Mouse (Mus musculus) thymus, postnatal 14 days (tissue): ENCODE measurements at regions not wholly inside any gene's neighbourhood (a gene's known extent, or its start where the extent isn't known, plus 50 kb on each side); places are given as distances from the start of the nearest gene placed in this dataset.

ENCODE experiments used
- DNase-seq: peaks from one replicate; pipeline ENCODE4 v3.0.0; 2021

DNA sequence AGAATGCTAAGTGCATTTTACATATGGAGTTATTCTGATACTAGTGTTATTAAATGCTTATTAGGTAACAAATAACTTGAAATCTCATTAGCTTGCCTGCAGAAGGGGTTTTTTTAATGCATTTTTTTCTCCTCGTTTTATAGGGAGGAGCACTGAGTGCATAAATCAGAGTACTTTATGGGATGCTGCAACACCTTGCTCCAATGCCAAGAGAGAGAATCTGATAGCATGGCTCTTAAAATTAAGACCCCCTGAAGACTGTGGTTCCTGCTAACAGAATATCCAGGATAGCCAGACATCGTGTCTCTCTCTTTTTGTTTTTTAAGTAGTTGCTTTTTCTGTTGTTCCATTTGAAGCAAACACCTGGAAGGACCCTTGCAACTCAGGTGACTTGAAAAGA lies 100.8 kb upstream of the Rnaseh2b start:
- no peak for DNase-seq

DNA sequence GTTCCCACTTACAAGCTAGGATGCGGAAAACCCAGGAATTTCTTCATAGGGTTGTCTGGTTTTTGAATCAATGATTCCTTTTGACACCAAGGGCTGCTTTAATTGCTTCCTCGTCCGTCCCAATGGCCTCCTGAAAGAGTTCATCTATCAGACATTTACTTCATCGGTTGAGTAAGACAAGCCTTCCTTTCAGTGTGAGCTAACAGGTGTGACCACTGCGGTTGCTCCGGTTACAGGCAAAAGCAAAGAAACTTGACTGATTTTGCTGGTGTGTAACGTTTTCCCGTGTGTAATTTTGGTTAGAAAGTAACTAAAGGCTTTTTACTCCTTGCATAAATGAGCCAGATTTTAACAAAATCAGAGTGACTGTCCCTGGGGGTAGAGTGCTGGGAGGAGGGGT lies 99.6 kb upstream of the Rnaseh2b start:
- DNase-seq, result no peak

DNA sequence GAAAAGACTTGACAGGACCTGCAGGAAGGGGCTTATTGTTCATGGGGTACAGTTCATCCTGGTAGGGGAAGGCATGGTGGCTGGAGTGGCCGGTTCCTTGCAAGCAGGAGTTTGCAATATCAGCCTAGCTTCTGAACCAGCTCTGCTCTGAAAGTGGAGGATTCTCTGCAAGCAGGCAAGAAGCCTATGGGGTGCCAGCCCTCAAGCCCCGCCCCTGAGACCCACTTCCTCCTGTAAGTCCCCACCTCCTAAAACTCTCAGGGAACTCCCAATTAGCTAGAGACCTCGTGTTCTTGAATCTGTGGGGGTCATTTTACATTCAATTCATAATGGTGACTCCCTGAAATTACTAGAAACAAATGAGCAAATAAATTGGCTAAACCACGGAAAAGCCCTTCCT lies 99.0 kb upstream of the Rnaseh2b start:
- peak; percentile 67 for DNase-seq

DNA sequence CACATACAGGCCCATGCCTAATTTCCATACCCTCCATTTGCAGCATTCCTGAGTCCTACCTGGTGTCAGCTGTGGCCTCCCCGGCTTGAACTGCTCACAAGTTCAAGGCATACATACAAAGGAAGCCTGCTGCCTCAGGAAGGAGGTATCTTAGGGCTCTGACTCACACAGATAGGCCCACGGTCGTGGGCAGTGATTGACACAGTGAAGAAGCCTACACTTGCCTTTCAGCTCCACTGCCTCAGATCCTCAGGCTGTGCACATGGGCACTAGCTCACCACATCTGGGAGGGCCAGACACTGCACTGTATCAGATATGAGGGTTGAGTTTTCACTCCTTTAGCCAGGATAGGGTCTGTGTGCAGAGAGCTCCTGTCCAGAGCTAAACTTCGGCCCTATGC lies 95.6 kb upstream of the Rnaseh2b start:
- DNase-seq, result no peak

DNA sequence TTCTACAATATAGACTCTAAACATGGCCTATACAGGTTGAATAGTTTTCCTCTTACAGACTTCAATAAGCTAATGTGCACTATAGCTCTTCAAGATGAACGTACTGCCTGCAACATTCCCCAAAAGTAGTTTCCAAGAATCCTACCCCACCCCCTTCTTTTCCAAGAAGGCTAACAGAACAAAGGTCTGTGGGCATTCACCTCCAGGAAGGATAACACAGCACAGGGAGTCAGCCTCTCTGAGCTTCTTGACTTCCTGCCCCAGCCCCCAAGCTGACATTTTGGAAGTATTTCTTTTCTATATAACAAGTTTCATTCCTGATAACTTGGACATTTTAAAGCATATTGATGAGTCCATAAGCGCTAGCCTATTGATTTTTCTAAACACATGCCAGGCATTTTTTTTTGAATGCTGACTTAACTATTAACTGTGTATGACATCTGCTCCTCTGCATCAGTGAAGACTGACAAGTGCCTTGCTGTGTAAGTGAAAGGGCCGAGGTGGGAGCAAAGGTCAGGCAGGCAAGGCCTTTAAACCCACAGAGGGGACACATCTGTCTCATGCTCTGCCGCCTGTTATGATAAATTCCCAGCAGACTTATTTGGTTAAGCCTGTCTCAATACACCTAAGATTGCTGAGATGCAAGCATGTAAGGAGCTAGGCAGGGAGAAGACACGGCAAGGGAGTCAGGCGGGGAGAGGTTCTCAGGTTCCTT lies 93.8 kb upstream of the Rnaseh2b start:
- no peak for DNase-seq

DNA sequence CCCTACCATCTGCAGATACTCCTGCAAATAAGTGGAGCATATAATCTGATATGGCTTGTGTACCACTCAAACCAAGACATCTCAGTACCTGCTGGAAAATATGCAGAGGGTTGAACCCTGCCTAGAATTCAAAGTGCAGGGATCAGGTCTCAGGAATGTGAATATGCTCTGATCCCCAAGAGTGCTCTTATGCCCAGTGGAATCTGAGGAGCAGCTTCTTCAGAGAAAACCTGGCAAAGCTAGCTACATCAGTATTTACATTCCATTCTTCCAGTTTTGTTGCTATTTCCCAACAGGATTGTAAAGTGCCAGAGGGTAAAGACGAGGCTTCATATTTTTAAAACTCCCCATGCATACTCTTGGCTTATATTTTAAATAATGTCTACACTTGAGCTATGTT lies 77.3 kb upstream of the Rnaseh2b start:
- DNase-seq, result no peak

DNA sequence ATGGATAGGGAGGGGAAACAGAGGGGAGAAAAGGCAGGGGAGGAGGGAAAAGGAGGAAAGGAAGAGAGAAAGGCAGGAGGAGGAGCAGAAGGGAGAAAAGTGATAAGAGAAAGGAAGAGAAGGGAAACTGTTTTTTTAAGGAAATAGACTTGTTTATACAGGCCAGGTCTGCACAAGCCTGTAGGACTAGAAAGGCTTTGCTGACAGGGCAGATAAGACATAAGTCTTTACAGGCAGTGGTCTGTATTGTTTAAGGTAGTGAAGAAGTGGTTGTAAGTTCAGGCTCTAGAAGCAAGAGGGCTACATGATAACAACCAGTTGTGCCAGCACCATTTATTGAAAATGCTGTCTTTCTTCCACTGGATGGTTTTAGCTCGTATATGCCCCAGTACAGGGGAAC lies 75.4 kb upstream of the Rnaseh2b start:
- DNase-seq, result no peak

DNA sequence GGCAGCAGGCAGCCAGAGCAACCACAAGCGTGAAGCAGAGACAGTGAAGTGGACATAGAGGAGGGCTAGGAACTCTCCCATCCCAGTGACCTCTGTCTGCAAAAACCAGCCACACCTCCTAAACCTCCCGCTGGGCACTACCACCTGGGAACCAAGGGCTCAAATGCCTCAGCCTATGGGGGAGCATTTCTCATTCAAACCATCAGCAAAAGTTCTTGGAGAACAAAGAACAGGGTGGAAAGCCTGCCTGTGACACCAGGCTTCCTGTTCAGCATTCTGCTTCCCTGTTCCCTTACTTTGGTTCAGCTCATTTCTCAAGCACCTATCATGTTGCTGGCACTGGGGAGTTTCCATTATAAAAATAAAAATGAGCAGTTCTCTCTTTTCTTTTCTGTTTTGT lies 74.4 kb upstream of the Rnaseh2b start:
- DNase-seq, result no peak

DNA sequence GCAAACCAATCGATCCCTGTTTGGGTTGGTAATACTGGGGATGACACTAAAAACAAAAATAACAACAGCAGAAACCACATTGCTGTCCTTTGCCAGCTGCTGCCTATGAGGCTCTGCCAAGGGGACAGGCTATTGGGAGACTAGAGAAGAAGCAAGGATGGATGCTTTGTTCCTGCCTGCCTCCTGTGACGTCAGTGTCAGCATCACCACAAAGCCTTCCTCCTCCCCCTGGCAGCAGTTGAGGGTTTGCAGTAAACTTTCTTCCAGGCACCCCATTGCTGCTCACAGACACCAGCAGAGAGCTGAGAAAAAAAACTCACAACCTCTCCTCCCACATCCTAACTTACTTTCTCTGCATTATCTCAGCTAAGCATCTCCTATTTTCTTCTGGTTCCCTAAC lies 73.7 kb upstream of the Rnaseh2b start:
- peak; percentile 66 for DNase-seq

DNA sequence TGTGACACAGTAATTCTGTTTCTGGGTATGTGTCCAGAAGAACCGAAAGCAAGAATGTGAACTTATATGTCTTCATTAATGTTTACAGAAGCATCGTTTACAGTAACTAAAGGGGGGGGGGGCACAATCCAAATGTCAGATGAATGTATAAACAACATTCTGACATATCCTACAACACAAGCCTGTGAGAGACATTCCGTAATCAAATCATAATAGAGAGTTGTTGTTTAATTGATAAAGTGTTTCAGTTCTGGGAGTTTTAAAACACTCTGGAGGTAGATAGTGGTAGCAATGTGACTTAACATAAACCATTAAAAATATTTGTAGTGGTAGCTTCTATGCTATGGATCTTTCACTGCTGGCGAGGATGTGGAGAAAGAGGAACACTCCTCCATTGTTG lies 71.6 kb upstream of the Rnaseh2b start:
- DNase-seq, result no peak
